ENCODE assay signal across 9 mouse cellular contexts in the genomic region with DNA sequence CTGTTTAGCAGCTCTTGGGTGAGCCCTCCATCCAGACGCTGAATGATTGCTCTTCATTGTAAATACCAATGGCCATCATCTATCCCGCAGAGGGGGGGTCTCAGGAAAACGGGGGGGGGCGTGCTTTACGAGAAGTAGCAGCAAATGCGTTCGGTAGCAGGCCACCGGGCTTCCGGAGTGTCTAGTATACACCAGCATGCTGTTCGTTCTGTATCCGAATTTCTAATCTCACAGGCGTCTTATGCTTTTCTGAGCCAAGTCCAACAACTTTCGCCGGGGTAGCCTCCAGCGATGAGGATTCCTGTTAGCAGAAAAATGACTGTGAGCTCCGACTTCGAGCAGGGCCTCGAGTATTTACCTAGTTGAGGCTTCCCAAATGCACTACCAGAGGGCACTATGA.
A peak's percentile ranks its signal among the peaks of the same experiment; 100 is the strongest.
DNase-seq lines count a peak whose midpoint lies in the region; ATAC-seq and TF ChIP-seq lines count a peak whose summit lies in the region.
"Had no signal": no experiment of that assay in that cellular context is flagged by ENCODE, and none has a peak within 500 bp of the region (broad histone marks: within the 10 kb centered on the region; RNA-seq: fewer than 3 reads in every experiment).

No protein-coding gene starts in this region.

- TF ChIP-seq POLR2A in olfactory bulb, adult 2 months (IDR thresholded peaks at IDR 0.05; ENCODE audit: insufficient read depth, low read depth, low read length), result no peak

- peaks cover 26% of the 10 kb centered on the region for H3K27me3 ChIP-seq in forebrain, embryonic 14.5 days (replicated peaks; ENCODE audit: control insufficient read depth, insufficient read depth, low read length)
- H3K27me3 ChIP-seq in hindbrain, embryonic 15.5 days, result peaks cover 14% of the 10 kb centered on the region
- 0 out of 2 replicates have a peak, but pooled peaks cover 5% of the 10 kb centered on the region for H3K27me3 ChIP-seq in liver, postnatal 0 days (ENCODE audit: insufficient read depth, low read length)

- 3% methylated on average over 18 of the region's 18 CpGs for WGBS in forebrain, embryonic 14.5 days
- WGBS in hindbrain, embryonic 15.5 days, result 7% methylated on average over 18 of the region's 18 CpGs
- 11% methylated on average over 18 of the region's 18 CpGs for WGBS in liver, postnatal 0 days (ENCODE audit: insufficient replicate concordance)
- 5% methylated on average over 18 of the region's 18 CpGs for whole genome bisulfite sequencing in olfactory bulb, adult 2 months

- peaks cover 21% of the 10 kb centered on the region; the same call in 1 of the 2 replicates for H3K4me1 ChIP-seq in forebrain, embryonic 14.5 days (ENCODE audit: control insufficient read depth, insufficient read depth, low read length)
- peaks cover 34% of the 10 kb centered on the region for H3K4me1 ChIP-seq in hindbrain, embryonic 15.5 days (replicated peaks)
- H3K4me1 ChIP-seq in liver, postnatal 0 days (ENCODE audit: insufficient read depth), result peaks cover 4% of the 10 kb centered on the region; the same call in 1 of the 2 replicates
- H3K4me1 ChIP-seq in olfactory bulb, adult 2 months (ENCODE audit: control insufficient read depth, insufficient read depth, low read length), result peaks cover 7% of the 10 kb centered on the region

- peak overlapping the region; percentile 61 for H3K27ac ChIP-seq in forebrain, embryonic 14.5 days (ENCODE audit: low read depth, low read length)
- H3K27ac ChIP-seq in hindbrain, embryonic 15.5 days (replicated peaks), result 0 out of 2 replicates have a peak overlapping the region, but pooled peaks have one; percentile 42
- H3K27ac ChIP-seq in liver, postnatal 0 days (ENCODE audit: low read depth), result peak overlapping the region; percentile 48; the same call in 1 of the 2 replicates
- H3K27ac ChIP-seq in olfactory bulb, adult 2 months (ENCODE audit: insufficient read depth, low read depth, low read length), result no peak overlapping the region

- no peak for TF ChIP-seq CTCF in liver, postnatal 0 days (IDR thresholded peaks at IDR 0.05; ENCODE audit: low read depth)
- TF ChIP-seq CTCF in olfactory bulb, adult 2 months (IDR thresholded peaks at IDR 0.05; ENCODE audit: insufficient read depth, low read depth, low read length), result no peak

- no peak overlapping the region; the same call in 1 of the 2 replicates for H3K9ac ChIP-seq in forebrain, embryonic 14.5 days (ENCODE audit: low read length)
- H3K9ac ChIP-seq in hindbrain, embryonic 15.5 days, result no peak overlapping the region
- H3K9ac ChIP-seq in liver, postnatal 0 days (replicated peaks), result no peak overlapping the region

- no peak for TF ChIP-seq EP300 in liver, postnatal 0 days (IDR thresholded peaks at IDR 0.05; ENCODE audit: low read depth)

- no peaks in the 10 kb centered on the region for H3K9me3 ChIP-seq in forebrain, embryonic 14.5 days (replicated peaks; ENCODE audit: control insufficient read depth, low read length)
- no peaks in the 10 kb centered on the region for H3K9me3 ChIP-seq in hindbrain, embryonic 15.5 days
- H3K9me3 ChIP-seq in liver, postnatal 0 days (ENCODE audit: low read length), result no peaks in the 10 kb centered on the region

- peak overlapping the region; percentile 47 for H3K4me2 ChIP-seq in forebrain, embryonic 14.5 days (ENCODE audit: low read length)
- H3K4me2 ChIP-seq in hindbrain, embryonic 15.5 days, result peak overlapping the region; percentile 66
- peak overlapping the region; percentile 72 for H3K4me2 ChIP-seq in liver, postnatal 0 days (ENCODE audit: low read depth, low read length)

- peak overlapping the region; percentile 10; the same call in 1 of the 2 replicates for H3K4me3 ChIP-seq in forebrain, embryonic 14.5 days (ENCODE audit: low read depth, low read length)
- H3K4me3 ChIP-seq in hindbrain, embryonic 15.5 days, result peak overlapping the region; percentile 30; the same call in 1 of the 2 replicates
- H3K4me3 ChIP-seq in liver, postnatal 0 days (ENCODE audit: low read depth, low read length), result peak overlapping the region; percentile 42
- H3K4me3 ChIP-seq in olfactory bulb, adult 2 months (ENCODE audit: insufficient read depth, low read depth, low read length), result peak overlapping the region; percentile 28
- H3K4me3 ChIP-seq: erythroblast, embryonic 14.5 days had no signal

- DNase-seq in cerebellum, adult 11-12 months, result peak; percentile 58
- peak; percentile 72 for DNase-seq in brain, adult 2 months (ENCODE audit: low read depth, low spot score)
- DNase-seq in forebrain, embryonic 14.5 days (ENCODE audit: low spot score), result peak; percentile 64
- DNase-seq in liver, postnatal 0 days, result no peak

- ATAC-seq in cerebellum, adult (ENCODE audit: insufficient number of reproducible peaks, low FRiP score, low TSS enrichment), result no peak
- no peak for ATAC-seq in forebrain, embryonic 14.5 days
- ATAC-seq in hindbrain, embryonic 15.5 days (ENCODE audit: low FRiP score, low read depth), result no peak
- no peak for ATAC-seq in liver, postnatal 0 days
- no peak for ATAC-seq in erythroid progenitor cell, adult 5-6 weeks (replicated peaks; ENCODE audit: low FRiP score, poor library complexity, severe bottlenecking)

- no peaks in the 10 kb centered on the region for H3K36me3 ChIP-seq in forebrain, embryonic 14.5 days (ENCODE audit: control insufficient read depth, insufficient read depth, low read length)
- no peaks in the 10 kb centered on the region for H3K36me3 ChIP-seq in hindbrain, embryonic 15.5 days
- no peaks in the 10 kb centered on the region for H3K36me3 ChIP-seq in liver, postnatal 0 days (replicated peaks; ENCODE audit: insufficient read depth, low read length)
